Mouse (Mus musculus) thymus, adult 2 months (tissue): ENCODE results near the gene Acadm. TPM values are rescaled to one million over a fixed set of nuclear protein-coding genes. Genes with fewer than 3 reads are reported as not detected.
A peak's percentile ranks its signal among the peaks of the same experiment; 100 is the strongest.

Experiments
- DNase-seq: peaks from one replicate; pipeline ENCODE4 v3.0.0; 2021
- H3K27ac ChIP-seq: fragments of 200-500 bp; 2 replicates; pipeline ENCODE4 v1.5.1; 2012; ENCODE audit warnings: low read length, control low read depth; ENCODE audit not compliant: control insufficient read depth, insufficient read depth
- H3K27me3 ChIP-seq: fragments of 200-500 bp; 2 replicates; pipeline ENCODE4 v1.6.1; 2012; ENCODE audit warnings: mild to moderate bottlenecking, low read length, moderate library complexity, mixed read lengths; ENCODE audit not compliant: control insufficient read depth, insufficient read depth
- H3K36me3 ChIP-seq: fragments of 200-500 bp; 2 replicates; pipeline ENCODE4 v1.6.1; 2012; ENCODE audit warnings: mild to moderate bottlenecking, low read length, moderate library complexity; ENCODE audit not compliant: control insufficient read depth, insufficient read depth
- H3K4me1 ChIP-seq: fragments of 200-500 bp; replicated peaks from 2 replicates; pipeline ENCODE4 v1.6.1; 2012; ENCODE audit warnings: low read length; ENCODE audit not compliant: control insufficient read depth, insufficient read depth
- H3K4me3 ChIP-seq: fragments of 200-500 bp; 2 replicates; pipeline ENCODE4 v1.5.1; 2012; ENCODE audit warnings: mild to moderate bottlenecking, low read length, control low read depth, moderate library complexity; ENCODE audit not compliant: control insufficient read depth, insufficient read depth
- CTCF ChIP-seq: fragments of 200-500 bp; IDR thresholded peaks from 2 replicates; pipeline ENCODE4 v1.5.1; 2012; ENCODE audit warnings: mild to moderate bottlenecking, control low read depth, low read length, moderate library complexity, borderline replicate concordance; ENCODE audit not compliant: control insufficient read depth, poor library complexity, insufficient read depth; ENCODE audit errors: extremely low read depth
- POLR2A ChIP-seq: fragments of 200-500 bp; IDR thresholded peaks from 2 replicates; pipeline ENCODE4 v1.6.1; 2012; ENCODE audit warnings: mild to moderate bottlenecking, low read length, control low read depth, moderate library complexity; ENCODE audit not compliant: control insufficient read depth, poor library complexity, insufficient read depth; ENCODE audit errors: extremely low read depth
- WGBS: fragments of 180-500 bp; shearing (Covaris S2); methylation state at CpG from one replicate; pipeline ENCODE4 v1.1.7; 2018; 5-methylcytosine and 5-hydroxymethylcytosine counted together
- polyA plus RNA-seq: library from polyadenylated mRNA; depleted of rRNA; stranded (reverse); fragments of >200 nt; gene quantifications from 2 replicates; pipeline ENCODE4 v1.2.3, GENCODE M21; 2012

The Acadm gene
- polyA plus RNA-seq, 1 experiment = 69.1 TPM

DNA sequence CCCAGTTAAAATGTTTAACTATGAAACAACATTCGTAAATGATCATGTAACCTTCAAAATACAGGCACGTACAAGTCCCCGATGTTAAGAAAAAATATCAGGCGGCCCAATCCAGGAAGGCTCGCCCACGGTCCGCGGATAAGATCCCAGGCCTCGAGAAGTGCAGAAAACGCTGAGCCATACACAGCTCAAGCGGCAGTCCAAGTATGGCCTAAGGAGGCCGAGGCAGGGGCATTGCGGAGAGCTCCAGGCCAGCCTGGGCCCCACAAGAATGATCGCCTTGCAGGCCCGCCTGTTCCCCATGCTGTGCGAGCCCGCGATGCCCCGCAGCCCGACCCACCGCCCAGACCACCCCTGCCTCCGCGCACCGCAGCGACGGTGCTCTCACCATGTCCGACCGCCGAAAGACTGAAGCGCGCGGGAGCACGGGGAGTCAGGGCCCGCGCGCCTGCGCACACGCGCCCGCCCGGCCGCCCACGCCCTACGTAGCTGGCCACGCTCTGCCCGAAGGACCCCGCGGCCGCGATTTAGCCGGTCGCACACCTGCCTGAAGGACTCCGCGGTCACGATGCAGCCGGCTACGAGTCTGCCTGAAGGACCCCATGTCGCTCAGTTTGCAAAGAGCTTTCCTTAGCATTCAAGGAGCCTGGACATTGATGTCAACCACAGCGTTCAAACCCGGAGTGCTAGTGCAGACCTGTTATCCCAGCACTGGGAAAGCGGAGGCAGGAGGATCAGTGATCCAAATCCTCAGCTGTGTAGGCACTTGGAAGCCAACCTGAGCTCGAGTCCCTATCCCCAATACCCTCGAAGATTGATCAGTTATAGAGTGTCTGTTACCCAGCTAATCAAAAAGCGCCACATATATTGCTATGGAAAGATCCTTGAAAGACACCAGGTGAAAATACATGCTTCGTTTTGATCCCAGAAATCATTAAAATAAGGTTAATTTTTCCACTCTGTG is 31.6 kb downstream of the Acadm start, which contains the start of gene Rabggtb:
TSS of gene Rabggtb (minus strand) at position 464 of the 964 bp plus-strand sequence.
- Histone ChIP-seq H3K27me3 (no peaks in the 10 kb centered on the region), H3K27ac (peak within 1 kb of the TSS; percentile 15; the same call in 1 of the 2 replicates), H3K36me3 (peaks cover 34% of the 10 kb centered on the region), H3K4me3 (peak within 1 kb of the TSS; percentile 63), H3K4me1 (peaks cover 9% of the 10 kb centered on the region)
- TF ChIP-seq CTCF (peak; percentile 55; the same call in 1 of the 2 replicates), POLR2A (peak; percentile 98)
- under 1% methylated on average over 65 of the region's 65 CpGs for WGBS
- peak; percentile 95 for DNase-seq

DNA sequence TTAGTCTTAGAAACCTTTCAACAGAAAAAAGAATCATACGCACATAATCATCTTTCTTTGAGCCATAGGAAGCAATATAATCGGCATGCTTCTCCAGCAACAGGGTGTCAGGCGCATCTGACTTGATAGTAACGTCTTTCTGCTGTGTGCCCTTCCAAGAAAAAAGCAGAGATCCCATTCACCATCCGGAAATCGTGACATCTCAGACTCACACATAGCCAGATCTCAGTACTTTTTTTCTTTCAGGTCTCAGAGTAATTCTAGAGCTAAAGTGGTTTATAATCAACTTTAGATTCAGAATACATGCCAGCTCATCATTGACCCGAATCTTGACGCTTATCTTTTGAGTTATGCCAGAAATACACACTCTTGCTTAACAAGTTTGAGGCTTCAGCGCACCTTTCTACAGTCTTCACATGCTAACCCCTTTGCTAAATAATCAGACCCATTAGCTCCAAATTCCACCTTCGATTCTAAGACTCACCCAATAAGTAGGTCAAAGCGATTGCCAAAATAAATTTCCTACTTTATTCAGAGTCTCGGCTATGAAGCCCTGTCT is 32.5 kb downstream of the Acadm start:
- TF ChIP-seq CTCF = no peak
- TF ChIP-seq POLR2A = no peak
- H3K4me1 ChIP-seq = peaks cover 9% of the 10 kb centered on the region
- 6% methylated on average over 12 of the region's 12 CpGs for WGBS
- H3K36me3 ChIP-seq = peaks cover 42% of the 10 kb centered on the region
- H3K27ac ChIP-seq = peak overlapping the region; percentile 11; the same call in 1 of the 2 replicates
- H3K4me3 ChIP-seq = peak overlapping the region; percentile 63
- H3K27me3 ChIP-seq = no peaks in the 10 kb centered on the region
- DNase-seq = no peak

DNA sequence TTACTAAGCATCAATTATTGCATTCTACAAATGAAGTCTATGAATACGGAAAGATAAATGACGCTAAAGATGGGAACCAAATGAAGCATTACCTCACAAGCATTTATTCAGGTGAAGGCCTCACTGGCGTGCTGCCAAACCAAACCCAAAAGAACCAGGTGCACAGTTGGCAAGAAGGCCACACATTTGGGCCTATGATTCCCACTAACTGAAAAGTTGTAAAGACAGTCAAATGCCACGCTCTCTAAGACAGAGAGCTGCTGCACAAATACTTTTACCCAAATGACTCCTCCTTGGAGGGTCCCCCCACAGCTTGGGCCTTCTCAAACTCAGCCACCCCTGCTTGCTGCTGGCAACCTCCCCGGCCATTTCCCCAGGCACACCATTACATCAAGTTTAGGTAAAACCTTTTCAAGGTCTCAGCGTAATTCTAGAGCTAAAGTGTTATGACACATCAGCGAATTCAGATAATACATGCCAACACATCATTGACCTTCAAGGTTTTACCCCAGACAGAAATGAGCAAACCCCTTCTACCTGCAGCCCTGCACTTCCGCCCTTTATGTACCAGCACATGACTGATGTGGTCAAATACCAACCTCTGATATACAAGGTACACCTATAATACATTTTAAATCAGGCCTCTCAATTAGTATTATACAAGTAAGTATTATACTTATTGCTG is 33.1 kb downstream of the Acadm start:
- Histone ChIP-seq H3K4me1 (peaks cover 9% of the 10 kb centered on the region), H3K27me3 (no peaks in the 10 kb centered on the region), H3K36me3 (peaks cover 48% of the 10 kb centered on the region), H3K4me3 (peak overlapping the region; percentile 8; the same call in 1 of the 2 replicates), H3K27ac (peak overlapping the region; percentile 13; the same call in 1 of the 2 replicates)
- no peak for DNase-seq
- 67% methylated on average over 8 of the region's 8 CpGs for WGBS
- TF ChIP-seq POLR2A = no peak
- no peak for TF ChIP-seq CTCF

DNA sequence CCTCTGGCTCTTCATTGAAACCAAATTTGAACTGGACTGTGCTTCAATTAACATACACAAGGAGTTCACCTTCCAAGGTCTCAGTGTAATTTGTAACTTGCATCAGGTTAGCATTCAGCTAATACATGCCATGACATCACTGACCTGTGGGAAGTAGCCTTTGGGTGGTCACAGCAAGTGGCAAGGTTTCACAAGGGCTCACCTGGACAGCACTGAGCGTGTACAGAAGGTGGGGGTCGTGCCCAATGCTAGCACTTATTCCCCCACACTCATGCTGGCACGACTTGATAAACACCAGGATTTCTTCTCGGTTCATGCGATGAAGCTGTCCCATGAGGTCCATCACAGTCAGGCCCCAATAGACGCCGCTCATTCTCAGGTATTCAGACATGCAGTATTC is 33.9 kb downstream of the Acadm start:
- TF ChIP-seq CTCF (no peak), POLR2A (no peak)
- Histone ChIP-seq H3K36me3 (peaks cover 57% of the 10 kb centered on the region), H3K27ac (no peak overlapping the region), H3K4me3 (no peak overlapping the region), H3K4me1 (peaks cover 9% of the 10 kb centered on the region), H3K27me3 (no peaks in the 10 kb centered on the region)
- 91% methylated on average over 7 of the region's 7 CpGs for WGBS
- no peak for DNase-seq

DNA sequence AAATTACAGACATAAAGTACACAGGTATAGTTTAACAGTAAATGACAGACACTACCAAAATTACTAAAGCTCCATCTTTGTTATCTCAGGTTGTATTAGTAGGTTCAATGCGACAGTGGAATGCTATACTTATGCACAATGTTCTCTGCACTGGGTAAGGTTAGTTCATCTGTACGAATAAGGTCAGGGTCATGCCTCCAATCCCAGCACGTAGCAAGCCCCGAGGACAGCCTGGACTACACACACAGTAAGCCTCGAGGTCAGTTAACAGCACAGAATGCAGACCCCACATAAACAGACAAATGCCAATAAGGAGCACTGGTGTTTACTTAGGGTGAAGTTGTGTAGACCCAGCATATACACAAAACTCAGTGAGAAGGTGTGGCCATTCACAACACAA is 35.5 kb downstream of the Acadm start:
- Histone ChIP-seq H3K36me3 (peaks cover 61% of the 10 kb centered on the region), H3K27ac (no peak overlapping the region), H3K4me1 (peaks cover 9% of the 10 kb centered on the region), H3K27me3 (no peaks in the 10 kb centered on the region), H3K4me3 (no peak overlapping the region)
- no peak for DNase-seq
- TF ChIP-seq CTCF (no peak), POLR2A (no peak)
- 93% methylated on average over 5 of the region's 5 CpGs for WGBS

DNA sequence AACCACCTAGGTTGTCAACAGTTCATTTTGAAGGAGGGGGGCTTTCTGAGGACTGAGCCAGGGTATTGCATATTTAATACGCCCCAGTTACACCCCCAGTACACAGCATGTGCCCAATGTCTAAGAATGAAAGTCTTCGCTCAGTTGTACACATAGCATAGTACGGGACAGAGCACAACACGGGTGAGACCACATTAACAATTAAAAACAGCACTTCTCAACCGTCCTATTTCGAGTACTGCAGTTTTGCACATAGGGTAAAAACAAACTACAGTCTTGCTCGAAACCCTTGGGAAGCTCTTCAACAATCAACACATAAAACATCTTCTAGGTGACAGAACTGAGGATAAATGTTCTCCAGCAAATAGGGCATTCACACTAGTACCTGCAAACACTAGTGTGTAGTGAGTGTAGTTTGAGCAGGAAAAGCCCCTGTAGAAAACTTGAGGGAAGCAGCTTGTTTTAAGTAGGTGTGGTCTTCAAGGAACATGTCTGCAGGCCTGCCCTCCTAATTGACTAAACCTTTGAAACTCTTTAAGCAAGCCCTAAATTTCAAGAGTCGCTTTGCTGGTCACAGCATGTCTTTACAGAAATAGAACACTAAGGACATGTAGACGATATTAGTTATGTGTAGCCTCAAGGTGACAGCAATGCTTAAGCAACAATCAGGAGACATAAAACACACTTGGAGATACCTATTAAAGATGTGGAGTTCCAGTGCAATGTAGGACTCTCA is 38.1 kb downstream of the Acadm start, which contains the start of gene Msh4:
TSS of gene Msh4 (minus strand) at position 3 of the 736 bp plus-strand sequence.
- no peak within 1 kb of the TSS for H3K4me3 ChIP-seq
- TF ChIP-seq CTCF = no peak
- TF ChIP-seq POLR2A = no peak
- H3K36me3 ChIP-seq = peaks cover 59% of the 10 kb centered on the region
- no peak within 1 kb of the TSS for H3K27ac ChIP-seq
- 95% methylated on average over 9 of the region's 9 CpGs for WGBS
- H3K27me3 ChIP-seq = no peaks in the 10 kb centered on the region
- peaks cover 7% of the 10 kb centered on the region for H3K4me1 ChIP-seq
- no peak for DNase-seq
